ENCODE assay signal across 9 mouse cellular contexts in the genomic region with DNA sequence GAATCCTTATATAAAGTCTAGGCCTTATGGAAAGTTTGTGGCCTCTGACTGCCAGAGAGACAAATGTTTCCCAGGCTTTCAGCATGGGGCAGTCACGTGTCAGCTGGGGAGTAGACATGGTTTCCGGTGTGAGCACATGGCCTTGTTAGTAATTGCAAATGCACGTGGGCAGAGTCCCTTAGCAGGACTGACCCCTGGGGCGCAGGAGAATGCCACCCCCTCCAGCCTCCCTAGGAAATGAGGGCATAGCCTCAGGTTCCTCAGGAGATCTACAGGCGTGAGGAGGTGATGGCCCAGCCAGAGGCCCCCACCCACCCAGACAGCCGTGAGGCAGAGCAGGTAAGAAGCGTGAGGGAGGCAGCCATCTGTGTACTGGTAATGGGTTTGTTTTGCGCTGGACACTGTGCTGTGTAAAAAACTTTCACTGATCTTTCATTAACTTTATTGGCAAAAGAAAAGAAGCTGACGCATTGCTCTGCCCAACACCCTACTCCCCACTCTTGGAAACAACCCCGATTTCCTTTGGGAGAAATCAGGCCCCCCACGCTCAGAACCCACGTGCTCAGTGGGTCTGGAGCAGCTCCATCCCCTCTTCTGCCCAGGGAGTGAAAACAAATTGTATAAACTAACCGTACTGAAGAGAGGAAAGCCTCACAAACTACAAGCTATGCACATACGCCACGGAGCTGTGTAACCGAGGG. TPM values are rescaled to one million over a fixed set of nuclear protein-coding genes. Genes with fewer than 3 reads are reported as not detected.
DNase-seq lines count a peak whose midpoint lies in the region; ATAC-seq and TF ChIP-seq lines count a peak whose summit lies in the region.
"Had no signal": no experiment of that assay in that cellular context is flagged by ENCODE, and none has a peak within 500 bp of the region (broad histone marks: within the 10 kb centered on the region; RNA-seq: fewer than 3 reads in every experiment).

No protein-coding gene starts in this region.

- no peak for TF ChIP-seq EP300 in liver, postnatal 0 days (IDR thresholded peaks at IDR 0.05; ENCODE audit: low read depth)

- no peaks in the 10 kb centered on the region for H3K9me3 ChIP-seq in liver, postnatal 0 days (ENCODE audit: low read length)
- H3K9me3 ChIP-seq in forebrain, embryonic 12.5 days, result no peaks in the 10 kb centered on the region
- no peaks in the 10 kb centered on the region for H3K9me3 ChIP-seq in intestine, postnatal 0 days (ENCODE audit: control insufficient read depth)
- H3K9me3 ChIP-seq in neural tube, embryonic 13.5 days, result no peaks in the 10 kb centered on the region
- H3K9me3 ChIP-seq: liver, embryonic 13.5 days had no signal

- no peak overlapping the region for H3K4me2 ChIP-seq in liver, postnatal 0 days (ENCODE audit: low read depth, low read length)
- H3K4me2 ChIP-seq in forebrain, embryonic 12.5 days, result no peak overlapping the region
- H3K4me2 ChIP-seq in intestine, postnatal 0 days (replicated peaks; ENCODE audit: low read depth), result no peak overlapping the region
- no peak overlapping the region for H3K4me2 ChIP-seq in neural tube, embryonic 13.5 days
- H3K4me2 ChIP-seq: liver, embryonic 13.5 days had no signal

- 85% methylated on average over 16 of the region's 16 CpGs for WGBS in liver, adult 2 months
- WGBS in liver, postnatal 0 days (ENCODE audit: insufficient replicate concordance), result 77% methylated on average over 16 of the region's 16 CpGs
- 55% methylated on average over 16 of the region's 16 CpGs for WGBS in forebrain, embryonic 12.5 days
- 59% methylated on average over 16 of the region's 16 CpGs for WGBS in intestine, postnatal 0 days
- 47% methylated on average over 16 of the region's 16 CpGs for WGBS in neural tube, embryonic 13.5 days

- H3K4me1 ChIP-seq in liver, adult 2 months (ENCODE audit: control insufficient read depth, insufficient read depth, low read length), result peaks cover 9% of the 10 kb centered on the region
- peaks cover 14% of the 10 kb centered on the region; the same call in 1 of the 2 replicates for H3K4me1 ChIP-seq in liver, postnatal 0 days (ENCODE audit: insufficient read depth)
- H3K4me1 ChIP-seq in forebrain, embryonic 12.5 days, result peaks cover 33% of the 10 kb centered on the region
- 0 out of 2 replicates have a peak, but pooled peaks cover 7% of the 10 kb centered on the region for H3K4me1 ChIP-seq in intestine, postnatal 0 days (replicated peaks; ENCODE audit: control insufficient read depth, insufficient read depth, low read length)
- H3K4me1 ChIP-seq in neural tube, embryonic 13.5 days (replicated peaks), result peaks cover 42% of the 10 kb centered on the region

- peak; percentile 24 for DNase-seq in liver, adult 2 months (ENCODE audit: extremely low read depth, low read depth, low spot score)
- DNase-seq in liver, postnatal 0 days, result no peak
- no peak for DNase-seq in spleen, postnatal 36 days (ENCODE audit: low spot score in 2 of 2)
- DNase-seq in layer of hippocampus, adult 9-10 months (ENCODE audit: low spot score), result no peak
- DNase-seq: liver, embryonic 13.5 days had no signal

- no peak for ATAC-seq in liver, postnatal 0 days
- ATAC-seq in forebrain, embryonic 12.5 days (ENCODE audit: low FRiP score), result 0 out of 2 replicates have a peak, but pooled peaks have one; percentile 9
- ATAC-seq in intestine, postnatal 0 days, result 0 out of 2 replicates have a peak, but pooled peaks have one; percentile 27
- ATAC-seq in neural tube, embryonic 13.5 days (ENCODE audit: low read depth), result no peak
- no peak for ATAC-seq in megakaryocyte-erythroid progenitor cell, adult 5-6 weeks (replicated peaks; ENCODE audit: low FRiP score, low TSS enrichment, poor library complexity, severe bottlenecking)

- no peak overlapping the region for H3K4me3 ChIP-seq in liver, adult 2 months (ENCODE audit: insufficient read depth, low read depth, low read length)
- H3K4me3 ChIP-seq in liver, postnatal 0 days (ENCODE audit: low read depth, low read length), result no peak overlapping the region
- no peak overlapping the region for H3K4me3 ChIP-seq in forebrain, embryonic 12.5 days (replicated peaks)
- no peak overlapping the region for H3K4me3 ChIP-seq in intestine, postnatal 0 days (ENCODE audit: low read depth, low read length)
- no peak overlapping the region for H3K4me3 ChIP-seq in neural tube, embryonic 13.5 days
- H3K4me3 ChIP-seq: liver, embryonic 13.5 days had no signal

- H3K27ac ChIP-seq in liver, adult 2 months (replicated peaks; ENCODE audit: insufficient read depth, low read depth, low read length), result no peak overlapping the region
- H3K27ac ChIP-seq in liver, postnatal 0 days (ENCODE audit: low read depth), result no peak overlapping the region
- no peak overlapping the region for H3K27ac ChIP-seq in forebrain, embryonic 12.5 days
- peak overlapping the region; percentile 15; the same call in 1 of the 2 replicates for H3K27ac ChIP-seq in intestine, postnatal 0 days (ENCODE audit: low read depth, low read length)
- peak overlapping the region; percentile 71 for H3K27ac ChIP-seq in neural tube, embryonic 13.5 days (replicated peaks)
- H3K27ac ChIP-seq: liver, embryonic 13.5 days had no signal

- no peaks in the 10 kb centered on the region for H3K36me3 ChIP-seq in liver, adult 2 months (ENCODE audit: control insufficient read depth, insufficient read depth, low read length)
- no peaks in the 10 kb centered on the region for H3K36me3 ChIP-seq in liver, postnatal 0 days (replicated peaks; ENCODE audit: insufficient read depth, low read length)
- no peaks in the 10 kb centered on the region for H3K36me3 ChIP-seq in forebrain, embryonic 12.5 days (replicated peaks)
- H3K36me3 ChIP-seq in intestine, postnatal 0 days (ENCODE audit: control insufficient read depth, insufficient read depth), result no peaks in the 10 kb centered on the region
- H3K36me3 ChIP-seq in neural tube, embryonic 13.5 days, result no peaks in the 10 kb centered on the region
- H3K36me3 ChIP-seq: liver, embryonic 13.5 days had no signal

- H3K27me3 ChIP-seq in liver, adult 2 months (ENCODE audit: control insufficient read depth, insufficient read depth, low read length), result no peaks in the 10 kb centered on the region
- H3K27me3 ChIP-seq in liver, postnatal 0 days (ENCODE audit: insufficient read depth, low read length), result no peaks in the 10 kb centered on the region
- no peaks in the 10 kb centered on the region for H3K27me3 ChIP-seq in forebrain, embryonic 12.5 days
- no peaks in the 10 kb centered on the region for H3K27me3 ChIP-seq in intestine, postnatal 0 days (replicated peaks; ENCODE audit: control insufficient read depth, insufficient read depth, low read length)
- no peaks in the 10 kb centered on the region for H3K27me3 ChIP-seq in neural tube, embryonic 13.5 days
- H3K27me3 ChIP-seq: liver, embryonic 13.5 days had no signal

- no peak for TF ChIP-seq POLR2A in liver, adult 2 months (IDR thresholded peaks at IDR 0.05; ENCODE audit: extremely low read depth, insufficient read depth, low read length)

- TF ChIP-seq CTCF in liver, adult 2 months (IDR thresholded peaks at IDR 0.05; ENCODE audit: low read depth, low read length), result no peak
- TF ChIP-seq CTCF in liver, postnatal 0 days (IDR thresholded peaks at IDR 0.05; ENCODE audit: low read depth), result no peak
- no peak for TF ChIP-seq CTCF in intestine, postnatal 0 days (IDR thresholded peaks at IDR 0.05; ENCODE audit: low read depth)

- no peaks in the 10 kb centered on the region for H3K79me2 ChIP-seq in liver, adult 2 months (ENCODE audit: control insufficient read depth, insufficient read depth, low read length)

- H3K9ac ChIP-seq in liver, adult 2 months (ENCODE audit: low read depth, low read length), result no peak overlapping the region
- H3K9ac ChIP-seq in liver, postnatal 0 days (replicated peaks), result no peak overlapping the region
- H3K9ac ChIP-seq in forebrain, embryonic 12.5 days, result no peak overlapping the region
- no peak overlapping the region for H3K9ac ChIP-seq in intestine, postnatal 0 days (ENCODE audit: low read depth, low read length)
- no peak overlapping the region for H3K9ac ChIP-seq in neural tube, embryonic 13.5 days
- H3K9ac ChIP-seq: liver, embryonic 13.5 days had no signal

RNA-seq across cellular contexts. Expression of gene Angptl2, which starts 35.8 kb away (rescaled TPM):
- total RNA-seq in liver, adult 2 months (2014; rRNA removed), result 11.3 and 15.4 TPM in 2 replicates
- polyA plus RNA-seq in liver, adult 2 months (2012; rRNA removed), result 16.4 and 17.0 TPM in 2 replicates
- 3.8 and 4.4 TPM in 2 replicates for polyA plus RNA-seq in liver, postnatal 0 days (2015; fragmentation: Nextera tagmentation; extraction: Ambion mirVana)
- 17.4 and 18.1 TPM in 2 replicates for polyA plus RNA-seq in forebrain, embryonic 12.5 days (2016; fragmentation: Nextera tagmentation; extraction: Ambion mirVana)
- polyA plus RNA-seq in intestine, postnatal 0 days (2015; fragmentation: Nextera tagmentation; extraction: Ambion mirVana), result 24.2 and 25.5 TPM in 2 replicates
- 18.2 and 18.9 TPM in 2 replicates for polyA plus RNA-seq in neural tube, embryonic 13.5 days (2015; fragmentation: Nextera tagmentation; extraction: Ambion mirVana)
- total RNA-seq in megakaryocyte-erythroid progenitor cell, adult 5-6 weeks (2014; fragmentation: Nextera tagmentation), result not detected in 2 replicates
- 0.72 and 0.89 TPM in 2 replicates for total RNA-seq in megakaryocyte-erythroid progenitor cell, adult 5-6 weeks (2017)

RNA-seq across cellular contexts. Expression of gene Garnl3, which starts 48.6 kb away (rescaled TPM):
- total RNA-seq in liver, adult 2 months (2014; rRNA removed), result 0.27 and 0.28 TPM in 2 replicates
- 0.11 and 0.17 TPM in 2 replicates for polyA plus RNA-seq in liver, adult 2 months (2012; rRNA removed)
- 0.40 and 0.50 TPM in 2 replicates for polyA plus RNA-seq in liver, postnatal 0 days (2015; fragmentation: Nextera tagmentation; extraction: Ambion mirVana)
- polyA plus RNA-seq in forebrain, embryonic 12.5 days (2016; fragmentation: Nextera tagmentation; extraction: Ambion mirVana), result 14.5 and 15.1 TPM in 2 replicates
- 5.9 and 6.3 TPM in 2 replicates for polyA plus RNA-seq in intestine, postnatal 0 days (2015; fragmentation: Nextera tagmentation; extraction: Ambion mirVana)
- polyA plus RNA-seq in neural tube, embryonic 13.5 days (2015; fragmentation: Nextera tagmentation; extraction: Ambion mirVana), result 27.6 and 33.4 TPM in 2 replicates
- total RNA-seq in megakaryocyte-erythroid progenitor cell, adult 5-6 weeks (2014; fragmentation: Nextera tagmentation), result 2.5 and 3.3 TPM in 2 replicates
- 0.61 TPM in 1 of 2 replicates, not detected in the other for total RNA-seq in megakaryocyte-erythroid progenitor cell, adult 5-6 weeks (2017)

Comparison
In these comparisons a context has a peak if more than half of its experiments do, and no peak if none do; other contexts are left out.
1. H3K27ac ChIP-seq: peak in intestine, postnatal 0 days (single experiment) and neural tube, embryonic 13.5 days (single experiment); none in liver, adult 2 months (single experiment), liver, postnatal 0 days (single experiment) and forebrain, embryonic 12.5 days (single experiment).
2. ATAC-seq: peak in forebrain, embryonic 12.5 days (single experiment) and intestine, postnatal 0 days (single experiment); none in liver, postnatal 0 days (single experiment), neural tube, embryonic 13.5 days (single experiment) and megakaryocyte-erythroid progenitor cell, adult 5-6 weeks (single experiment).